Mouse (Mus musculus): Measurements from ENCODE around the gene Rpa1. TPM values are rescaled to one million over a fixed set of nuclear protein-coding genes. Genes with fewer than 3 reads are reported as not detected.
"Not testable (repeated sequence)": the region's sequence is repeated elsewhere in the genome, so short reads cannot be mapped to it uniquely, and the experiment has no call there.

The Rpa1 gene
- total RNA-seq, 2 experiments from 2014 or later, result 42.4 TPM

DNA sequence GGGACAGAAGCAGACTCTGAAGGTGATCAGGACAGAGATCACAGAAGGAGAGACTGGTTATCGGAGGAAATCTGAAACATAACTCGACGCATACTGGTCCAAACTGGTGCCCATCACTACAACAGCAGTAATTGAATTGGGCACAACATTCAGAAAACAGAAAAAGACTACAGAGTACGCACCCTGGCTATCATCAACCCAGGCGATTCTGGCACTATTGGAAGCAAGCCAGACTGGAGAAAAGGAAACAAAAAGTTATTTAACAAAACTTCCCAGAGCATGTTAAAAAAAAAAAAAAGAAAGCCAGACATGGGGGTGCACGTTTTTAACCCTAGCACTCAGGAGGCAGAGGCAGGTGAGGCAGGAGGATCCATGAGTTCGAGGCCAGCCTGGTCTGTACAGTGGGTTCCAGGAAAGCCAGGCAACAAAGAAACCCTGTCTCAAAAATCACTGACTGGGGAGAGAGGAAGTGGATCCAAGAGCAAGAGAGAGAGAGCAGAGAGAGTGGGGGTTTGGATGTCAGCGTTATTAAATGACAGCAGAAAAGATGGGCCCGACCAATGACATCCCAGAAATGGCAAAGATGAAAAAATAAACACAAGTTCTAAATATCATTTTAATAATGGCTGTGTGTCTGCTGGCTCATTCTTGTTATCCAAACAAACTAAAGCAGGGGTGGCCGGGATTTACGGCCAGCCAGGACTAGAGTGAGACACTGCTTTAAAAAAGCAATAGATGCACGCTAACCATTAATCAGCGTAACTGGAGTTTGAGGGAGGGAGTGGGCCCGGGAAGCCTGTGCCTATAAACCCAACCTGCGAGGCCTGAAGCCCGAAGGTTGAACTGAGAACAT is 22.8 kb downstream of the Rpa1 start:
- intact Hi-C loops (cut with DNase I), result no loop called here
- DNase-seq (ENCODE audit: extremely low spot score in 1 of 2, low spot score in 2 of 2), result no peak

DNA sequence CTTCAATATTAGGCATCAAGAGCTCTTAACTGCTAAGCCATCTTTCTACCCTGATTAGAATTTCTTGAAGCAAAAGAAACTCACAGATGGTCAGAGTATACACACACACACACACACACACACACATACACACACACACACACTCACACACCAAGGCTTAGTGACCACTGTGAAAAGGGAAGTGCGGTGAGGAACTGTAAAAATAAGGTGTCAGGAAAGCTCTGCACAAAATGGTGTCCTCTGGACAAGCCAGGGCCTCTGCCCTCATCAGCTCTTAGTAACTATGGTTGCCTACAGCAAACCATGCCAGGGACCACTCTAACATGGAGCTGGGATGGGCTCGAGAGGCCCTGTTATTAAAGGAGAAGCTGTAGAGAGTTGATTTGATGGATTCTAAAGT is 23.7 kb downstream of the Rpa1 start:
- intact Hi-C loops (cut with DNase I), result no loop called here
- DNase-seq (ENCODE audit: extremely low spot score in 1 of 2, low spot score in 2 of 2), result no peak

DNA sequence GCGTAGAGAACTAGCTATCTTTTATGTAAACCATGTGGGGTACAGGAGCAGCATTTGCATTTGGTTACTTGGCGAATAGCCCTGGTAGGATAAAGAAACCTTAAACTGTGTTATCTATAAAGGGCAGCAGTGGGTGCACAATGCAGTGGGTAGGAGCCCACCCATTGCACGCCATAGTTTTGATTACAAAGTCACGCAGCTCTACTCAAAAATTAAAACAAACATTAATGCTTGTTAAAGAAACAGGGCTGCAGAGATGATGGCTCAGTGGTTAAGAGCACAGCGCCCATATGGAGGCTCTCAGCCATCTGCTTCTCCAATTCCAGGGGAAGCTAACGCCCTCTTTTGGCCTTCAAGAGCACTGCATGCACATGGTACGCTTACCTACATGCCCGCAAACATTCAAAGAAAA is 24.8 kb downstream of the Rpa1 start:
- intact Hi-C loops (cut with DNase I), result no loop called here

DNA sequence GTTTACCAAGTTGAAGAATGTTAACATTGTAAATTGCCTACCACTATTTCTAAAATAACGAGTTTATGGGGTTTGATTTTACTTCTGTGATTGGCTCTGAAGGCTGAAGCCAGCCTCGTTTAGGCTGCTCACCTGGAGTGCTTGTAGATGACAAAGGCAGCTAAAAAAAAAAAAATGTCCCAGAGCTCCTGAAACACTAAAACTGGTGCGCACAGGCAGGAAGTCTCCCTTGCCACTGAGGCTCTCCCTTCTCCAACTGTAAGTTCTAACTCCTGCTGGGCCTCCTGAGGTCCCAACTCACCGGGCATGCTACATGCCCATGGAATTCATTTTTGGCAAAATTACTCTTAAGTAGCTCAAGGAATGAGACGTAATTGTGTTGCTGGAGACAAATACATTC is 28.9 kb downstream of the Rpa1 start:
- intact Hi-C loops (cut with DNase I), result no loop called here
- DNase-seq (ENCODE audit: extremely low spot score in 1 of 2, low spot score in 2 of 2), result no peak

More for the DNA sequence above, 24.8 kb downstream of the Rpa1 start:
- no peak for DNase-seq (ENCODE audit: extremely low spot score in 1 of 2, low spot score in 2 of 2)

DNA sequence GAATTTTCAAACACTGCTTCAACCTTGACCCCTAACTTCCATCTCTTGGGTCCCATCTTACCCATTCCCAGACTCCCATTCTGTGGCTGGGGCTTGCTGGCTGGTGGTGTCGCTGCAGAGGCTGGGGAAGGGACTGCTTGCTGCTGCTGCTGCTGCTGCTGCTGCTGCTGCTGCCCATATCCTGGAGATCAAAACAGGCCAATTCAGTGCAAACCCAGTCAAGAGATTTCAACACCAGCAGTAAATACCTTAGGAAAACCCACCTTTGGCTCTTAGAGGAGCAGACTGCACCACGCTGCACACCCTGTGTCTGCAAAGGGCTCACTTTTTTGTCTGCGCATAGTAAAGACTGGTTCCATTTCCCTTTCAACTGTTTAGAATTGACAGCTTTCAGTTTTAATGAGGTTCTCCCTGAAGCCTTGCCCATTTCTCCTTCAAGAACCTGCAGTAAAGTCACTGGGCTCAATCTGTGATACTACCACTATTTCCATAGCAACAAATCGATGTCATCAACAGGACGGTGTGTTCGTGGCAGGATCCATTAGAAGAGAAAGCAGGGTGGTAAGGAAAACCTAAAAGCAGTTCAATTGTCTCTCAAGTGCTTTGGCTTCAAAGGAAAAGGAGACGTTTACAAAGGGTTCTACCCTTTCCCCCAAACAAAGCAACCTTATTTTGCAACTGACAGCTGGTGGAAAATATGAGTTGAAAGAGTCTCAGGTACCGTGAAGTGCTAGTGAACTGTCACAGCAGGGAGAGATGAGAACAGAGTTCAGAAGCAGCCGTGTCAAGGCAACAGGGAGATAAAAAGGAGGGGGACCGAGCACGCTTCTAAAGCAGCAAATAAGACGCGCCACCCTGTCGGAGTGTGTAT is 29.5 kb downstream of the Rpa1 start:
- intact Hi-C loops (cut with DNase I), result no loop called here
- DNase-seq (ENCODE audit: extremely low spot score in 1 of 2, low spot score in 2 of 2), result no peak

DNA sequence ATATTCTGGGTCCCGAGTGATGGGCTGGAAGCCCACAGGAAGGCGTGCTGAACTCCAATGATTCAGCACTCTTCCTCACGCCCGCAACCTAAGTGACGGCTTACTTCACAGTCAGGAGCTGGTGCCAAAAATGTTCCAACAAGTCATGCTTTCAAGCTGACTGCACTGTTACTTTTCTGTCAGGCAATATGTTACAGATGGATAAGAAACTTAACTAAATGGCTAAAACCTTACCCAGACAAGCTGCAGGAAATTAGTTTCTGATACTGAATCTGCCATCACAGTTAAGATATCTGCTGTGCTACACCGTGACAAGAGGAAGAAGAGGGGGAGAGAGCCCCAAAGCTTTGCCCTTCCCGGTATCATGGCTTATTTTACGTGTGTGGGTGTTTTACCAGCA is 34.3 kb downstream of the Rpa1 start:
- intact Hi-C loops (cut with DNase I), result no loop called here
- no peak for DNase-seq (ENCODE audit: extremely low spot score in 1 of 2, low spot score in 2 of 2)

DNA sequence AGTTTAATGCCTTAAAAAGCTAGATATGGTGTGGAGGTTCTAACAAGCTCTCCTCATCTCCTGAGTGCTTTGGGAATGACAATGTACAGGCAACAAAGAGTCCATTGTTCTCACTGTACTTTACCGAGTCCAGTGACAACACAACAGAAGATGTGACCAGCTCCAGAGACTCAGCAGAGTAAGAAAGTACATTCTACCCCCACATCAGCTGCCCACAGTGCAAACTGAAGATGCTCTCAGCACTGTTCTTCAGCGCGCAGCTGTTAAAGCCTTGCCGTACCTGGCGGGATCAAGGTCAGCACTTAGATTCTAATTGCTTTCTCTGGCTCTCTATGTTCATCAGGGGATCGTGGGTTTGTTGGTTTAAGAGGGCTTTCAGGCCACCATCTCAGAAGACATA is 36.4 kb downstream of the Rpa1 start:
- intact Hi-C loops (cut with DNase I), result no loop called here
- DNase-seq (ENCODE audit: extremely low spot score in 1 of 2, low spot score in 2 of 2), result no peak

DNA sequence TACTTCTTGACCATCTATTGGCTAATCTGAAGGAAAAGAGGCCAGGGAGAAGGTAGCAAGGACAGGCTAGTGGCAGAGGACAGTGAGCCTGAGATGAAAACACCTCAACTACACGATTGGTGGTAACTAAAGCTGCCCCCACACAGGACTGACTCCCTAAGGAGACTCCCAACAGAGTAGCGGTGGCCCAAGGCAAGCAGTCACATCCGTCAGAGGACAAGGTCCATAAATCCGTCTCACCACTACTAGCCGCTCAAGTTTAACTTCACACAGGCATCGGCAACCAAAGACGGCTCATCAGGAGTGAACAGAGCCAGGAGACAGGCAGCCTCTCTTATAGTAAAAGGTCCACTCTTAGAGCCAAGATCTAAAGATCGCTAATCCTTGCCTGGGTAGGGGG is 37.3 kb downstream of the Rpa1 start:
- DNase-seq (ENCODE audit: extremely low spot score in 1 of 2, low spot score in 2 of 2), result no peak
- intact Hi-C loops (cut with DNase I), result no loop called here

DNA sequence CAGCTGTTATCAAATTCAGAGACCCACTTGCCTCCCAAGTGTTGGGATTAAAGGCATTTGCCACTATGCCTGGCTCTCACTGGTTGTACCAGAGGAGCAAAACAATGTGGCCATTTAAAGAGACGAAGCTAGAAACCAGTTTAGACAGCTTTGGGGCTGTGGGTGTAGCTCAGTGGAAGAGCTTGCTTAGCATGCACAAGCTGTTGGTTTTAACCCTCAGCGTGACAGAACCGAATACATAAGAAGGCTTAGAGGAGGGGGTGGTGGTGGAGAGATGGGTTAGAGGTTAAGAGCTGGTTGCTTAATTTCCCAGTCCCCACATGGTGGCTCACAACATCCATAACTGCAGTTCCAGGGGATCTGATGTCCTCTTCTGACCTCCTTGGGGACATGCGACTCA is 39.5 kb downstream of the Rpa1 start:
- no peak for DNase-seq (ENCODE audit: extremely low spot score in 1 of 2, low spot score in 2 of 2)
- intact Hi-C loops (cut with DNase I), result no loop called here

DNA sequence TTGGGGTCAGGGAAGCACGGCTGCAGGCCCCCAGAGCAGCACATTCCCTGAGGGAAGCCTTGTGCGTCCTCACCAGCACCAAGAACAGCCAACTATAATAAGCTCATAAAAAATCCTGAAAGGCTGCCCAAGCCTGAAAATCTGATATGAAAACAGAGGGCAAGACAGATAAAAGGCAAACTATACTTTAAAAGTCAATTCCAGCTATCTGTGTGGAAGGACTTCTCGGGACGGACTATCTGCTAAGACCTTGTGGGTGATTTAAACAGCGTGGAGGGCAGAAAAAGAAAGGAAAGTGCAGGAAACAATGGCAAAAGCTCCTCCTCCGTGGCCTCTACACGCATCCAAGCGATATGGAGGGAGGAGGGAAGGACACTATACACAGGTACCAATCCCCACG is 43.3 kb downstream of the Rpa1 start:
- DNase-seq (ENCODE audit: extremely low spot score in 1 of 2, low spot score in 2 of 2), result no peak
- intact Hi-C loops (cut with DNase I), result no loop called here

DNA sequence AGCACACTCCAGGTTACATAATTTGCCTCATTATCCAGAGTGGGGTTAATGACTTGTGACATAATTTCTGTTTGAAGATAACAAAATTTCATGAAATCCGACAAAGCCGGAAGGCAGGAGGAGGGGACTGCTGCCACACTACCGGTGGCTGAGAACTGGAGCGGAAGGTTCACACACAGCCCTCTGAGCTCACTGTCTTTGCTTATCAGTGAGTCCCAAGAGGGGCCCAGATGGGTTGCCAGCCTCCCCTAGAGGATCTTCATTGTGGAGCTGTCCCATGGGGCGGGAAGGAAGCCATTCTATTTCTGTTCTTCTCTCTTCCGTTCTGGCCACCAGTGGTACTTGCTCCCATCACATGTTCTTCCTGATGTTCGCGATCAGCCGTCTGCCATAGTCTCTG is 47.2 kb downstream of the Rpa1 start:
- DNase-seq (ENCODE audit: extremely low spot score in 1 of 2, low spot score in 2 of 2), result no peak
- intact Hi-C loops (cut with DNase I), result no loop called here

DNA sequence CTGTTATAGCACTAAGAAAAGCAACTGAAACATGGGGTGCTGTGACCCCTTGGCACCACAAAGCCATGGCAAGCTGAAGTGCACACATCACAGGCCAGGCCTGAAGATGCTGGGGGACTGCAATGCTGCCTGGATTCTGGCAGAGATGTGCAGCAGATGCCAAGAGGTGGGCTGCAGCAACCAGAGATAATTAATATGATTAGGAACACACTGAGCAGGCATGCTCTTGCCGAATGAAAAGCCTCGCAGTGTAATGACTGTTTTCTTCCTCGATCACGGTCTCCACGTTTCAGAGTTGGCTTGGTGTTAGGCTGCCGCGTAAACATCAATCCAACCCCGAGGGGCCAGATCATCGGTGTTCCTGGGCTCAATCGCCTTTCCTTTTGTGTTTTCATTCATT is 48.3 kb downstream of the Rpa1 start:
- DNase-seq (ENCODE audit: extremely low spot score in 1 of 2, low spot score in 2 of 2), result no peak
- intact Hi-C loops (cut with DNase I), result no loop called here

DNA sequence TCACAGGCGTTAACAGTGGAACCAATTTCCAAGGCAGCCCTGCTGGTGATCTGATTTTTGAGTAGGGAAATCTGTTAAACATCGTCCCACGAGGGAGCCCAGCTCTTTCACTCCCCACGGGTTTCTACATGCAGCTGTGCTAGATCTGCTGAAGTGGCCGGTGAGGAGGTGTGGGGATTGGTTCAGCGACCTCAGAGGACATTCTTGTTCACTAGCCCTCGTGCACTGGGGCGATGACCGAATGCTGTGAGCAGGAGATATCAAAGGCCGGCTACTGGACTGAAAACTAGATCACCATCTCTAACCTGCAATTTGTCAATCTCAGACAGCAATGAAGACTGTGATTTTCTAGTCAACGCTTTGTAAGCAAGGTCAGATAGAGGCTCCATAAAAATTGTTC is 49.6 kb downstream of the Rpa1 start:
- DNase-seq (ENCODE audit: extremely low spot score in 1 of 2, low spot score in 2 of 2), result no peak
- intact Hi-C loops (cut with DNase I), result no loop called here

DNA sequence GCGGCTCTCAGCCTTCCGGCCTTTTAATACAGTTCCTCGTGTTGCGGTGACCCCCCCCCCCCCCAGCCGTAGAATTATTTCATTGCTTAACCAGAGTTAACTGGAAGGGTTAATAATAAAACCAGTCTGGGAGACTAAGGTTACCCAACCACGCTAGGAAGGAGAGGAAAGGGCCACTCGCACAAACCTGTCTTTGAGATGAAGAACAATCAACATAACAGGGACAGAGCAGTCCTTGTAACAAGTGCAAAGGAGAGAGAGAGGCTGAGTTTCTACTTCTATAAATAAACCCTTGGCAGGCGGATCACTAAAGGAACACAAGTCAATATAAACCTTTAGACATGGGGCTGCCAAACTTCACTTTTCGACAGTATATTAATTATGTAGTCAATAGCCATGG is 50.5 kb downstream of the Rpa1 start:
- no peak for DNase-seq (ENCODE audit: extremely low spot score in 1 of 2, low spot score in 2 of 2)
- intact Hi-C loops (cut with DNase I), result no loop called here

DNA sequence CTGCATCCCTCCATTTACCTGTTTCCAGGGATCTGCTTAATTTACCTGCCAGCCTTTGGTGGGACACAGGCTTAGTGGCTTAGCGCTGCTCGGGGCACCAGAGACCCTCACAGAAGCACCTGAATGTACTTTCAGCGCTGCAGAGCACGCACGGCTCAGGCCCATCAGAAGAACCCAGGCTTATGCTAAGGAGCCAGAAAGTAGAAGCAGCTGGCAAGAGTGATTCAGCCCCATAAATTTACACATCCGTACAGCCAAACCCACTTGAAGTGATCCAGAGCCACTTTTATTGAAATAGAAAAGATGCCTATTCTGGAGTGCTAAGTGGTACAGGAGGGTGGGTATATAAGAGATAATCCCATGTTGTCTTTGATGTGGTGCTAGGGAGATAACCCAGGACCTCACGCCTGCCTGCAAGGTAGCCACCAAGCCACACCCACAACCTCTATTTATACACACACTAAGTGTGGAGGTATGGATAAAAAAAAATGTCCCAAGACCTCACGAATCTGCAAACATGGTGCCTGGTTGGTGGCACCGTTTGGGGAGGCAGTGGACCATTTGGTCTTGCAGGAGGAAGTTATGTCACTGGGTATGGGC is 51.6 kb downstream of the Rpa1 start:
- DNase-seq (ENCODE audit: extremely low spot score in 1 of 2, low spot score in 2 of 2), result no peak
- intact Hi-C loops (cut with DNase I), result no loop called here

DNA sequence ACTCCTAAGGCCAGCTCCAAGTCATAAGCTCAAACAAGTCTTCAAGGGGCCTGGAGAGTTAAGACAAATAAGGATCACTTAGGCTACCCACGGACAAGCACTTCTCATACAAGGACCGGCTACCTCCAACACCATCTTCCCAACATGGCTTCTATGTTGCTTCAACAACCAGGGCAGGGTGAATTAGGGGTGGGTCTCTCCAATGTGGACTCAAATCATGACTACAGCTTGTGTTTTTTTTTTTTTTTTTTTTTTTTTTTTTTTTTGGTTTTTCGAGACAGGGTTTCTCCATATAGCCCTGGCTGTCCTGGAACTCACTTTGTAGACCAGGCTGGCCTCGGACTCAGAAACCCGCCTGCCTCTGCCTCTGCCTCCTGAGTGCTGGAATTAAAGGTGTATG is 52.6 kb downstream of the Rpa1 start:
- DNase-seq (ENCODE audit: extremely low spot score in 1 of 2, low spot score in 2 of 2); intact Hi-C loops (cut with DNase I): not testable (repeated sequence)

DNA sequence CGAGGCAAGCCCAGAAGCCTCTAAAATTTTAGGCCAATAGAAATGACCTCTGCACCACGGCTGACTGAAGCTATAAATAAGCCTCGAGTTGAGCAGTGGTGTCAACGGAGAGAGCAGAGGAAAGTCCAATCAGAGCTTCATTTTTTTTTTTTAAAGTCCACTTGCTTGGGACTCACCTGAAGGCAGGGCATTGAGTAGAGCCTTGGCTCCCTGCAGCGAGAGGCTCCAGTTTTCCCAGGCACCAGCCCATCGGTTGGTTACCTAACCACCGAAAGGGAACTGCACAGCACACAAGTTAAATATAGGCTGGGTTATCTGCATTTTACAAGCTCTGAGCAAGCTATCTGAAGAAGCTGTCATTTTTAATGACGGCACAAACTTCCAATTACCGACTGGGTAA is 53.3 kb downstream of the Rpa1 start:
- DNase-seq (ENCODE audit: extremely low spot score in 1 of 2, low spot score in 2 of 2), result no peak
- intact Hi-C loops (cut with DNase I), result loop anchor here (5.0 kb wide), 1 partner anchor 97 kb away; no protein-coding TSS in a partner anchor

DNA sequence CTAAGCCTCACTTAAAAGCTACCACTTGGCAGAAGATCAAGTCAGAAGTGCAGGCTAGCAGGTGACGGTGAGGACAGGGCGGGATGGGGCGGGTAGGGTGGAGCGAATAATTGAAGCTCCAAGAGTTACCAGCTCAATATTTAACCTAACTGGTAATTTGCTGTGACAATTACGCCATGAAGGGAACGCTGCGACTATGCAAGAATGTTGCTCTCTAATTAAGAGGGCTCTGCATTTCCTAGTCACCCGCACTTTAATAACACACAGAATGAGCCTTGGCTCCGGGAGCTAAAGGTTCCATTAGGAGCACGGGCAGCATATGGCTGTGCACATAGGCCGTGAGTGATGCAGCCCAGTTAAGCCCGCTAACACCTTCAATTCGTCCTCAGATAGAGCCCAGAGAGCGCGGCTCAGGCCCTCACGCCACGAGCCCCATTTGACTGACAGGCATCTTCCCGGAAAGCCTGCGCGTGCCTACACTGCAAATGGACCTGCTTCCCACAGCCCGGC is 54.2 kb downstream of the Rpa1 start:
- DNase-seq (ENCODE audit: extremely low spot score in 1 of 2, low spot score in 2 of 2), result no peak
- intact Hi-C loops (cut with DNase I), result loop anchor here (5.0 kb wide), 1 partner anchor 98 kb away; no protein-coding TSS in a partner anchor

DNA sequence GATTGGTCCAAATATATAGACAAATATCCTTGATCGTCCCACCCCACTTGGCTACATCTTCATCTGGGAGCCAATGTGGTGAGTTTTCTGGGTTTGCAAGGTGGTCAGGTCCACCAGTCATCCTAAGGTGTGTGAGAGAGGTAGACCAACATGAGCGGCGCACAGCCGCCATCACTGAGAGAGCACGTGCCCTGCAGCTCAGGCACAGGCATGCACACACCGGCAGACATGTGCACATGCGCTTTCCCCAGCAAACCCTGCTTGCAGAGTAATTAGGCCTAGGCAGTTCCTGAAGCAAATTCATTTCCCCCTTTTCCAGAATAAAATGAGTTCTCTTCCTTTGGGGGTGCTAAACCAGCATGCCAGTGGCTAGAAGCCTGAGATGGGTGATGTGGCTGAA is 55.8 kb downstream of the Rpa1 start:
- DNase-seq (ENCODE audit: extremely low spot score in 1 of 2, low spot score in 2 of 2), result no peak
- intact Hi-C loops (cut with DNase I), result loop anchor here (5.0 kb wide), 1 partner anchor 100 kb away; no protein-coding TSS in a partner anchor

Measured in left cerebral cortex, postnatal 10 days (tissue).